Mouse (Mus musculus) heart, postnatal 4 days (tissue): Measurements from ENCODE around the gene Cox7a2l. TPM values are rescaled to one million over a fixed set of nuclear protein-coding genes. Genes with fewer than 3 reads are reported as not detected.

ENCODE experiments used
- DNase-seq: peaks from one replicate; pipeline ENCODE4 v3.0.0; 2021
- total RNA-seq, 2 experiments: library from RNA; stranded (reverse); gene quantifications; 2 replicates each; pipeline ENCODE4 v1.2.3; 2021

Cox7a2l gene
- total RNA-seq, 2 experiments from 2014 or later = 289 to 300 TPM

- no peak for DNase-seq
These were observed 64.7 kb downstream of the Cox7a2l start for GRCm38 (mm10) chr17:83452451-83452850.

Other genes starting within 250 kb of the Cox7a2l start
- 10 to 100 TPM; 17.5 to 18.1 TPM for gene Eml4, start 166.4 kb downstream of the Cox7a2l start, total RNA-seq
- gene Kcng3, start 114.6 kb upstream of the Cox7a2l start, total RNA-seq = not detected
- 10 to 100 TPM; 35.3 to 35.6 TPM for gene Mta3, start 188.8 kb upstream of the Cox7a2l start, total RNA-seq